Mouse (Mus musculus) lung, postnatal 0 days (tissue): ENCODE measurements around the gene Engase. TPM values are rescaled to one million over a fixed set of nuclear protein-coding genes. Genes with fewer than 3 reads are reported as not detected.

Experiments used
- ATAC-seq: fragments of 200-750 bp; cut with Nextera tagmentation; 2 replicates; pipeline ENCODE4 v1.8.0; 2017; ENCODE audit warnings: moderate library complexity
- DNase-seq: peaks from one replicate; pipeline ENCODE4 v3.0.0-alpha.2; 2016; ENCODE audit warnings: low spot score
- H3K27ac ChIP-seq: fragments of 300-500 bp; sonication (generic); 2 replicates; pipeline ENCODE4 v1.5.1; 2014; ENCODE audit warnings: antibody characterized with exemption, mild to moderate bottlenecking, low read length, mixed read lengths
- H3K27me3 ChIP-seq: fragments of 300-500 bp; sonication (generic); replicated peaks from 2 replicates; pipeline ENCODE4 v1.6.1; 2014; ENCODE audit warnings: low read length, mixed read lengths; ENCODE audit not compliant: insufficient read depth
- H3K36me3 ChIP-seq: fragments of 300-500 bp; sonication (generic); 2 replicates; pipeline ENCODE4 v1.6.1; 2014; ENCODE audit warnings: low read length, mixed read lengths; ENCODE audit not compliant: insufficient read depth
- H3K4me1 ChIP-seq: fragments of 300-500 bp; sonication (generic); 2 replicates; pipeline ENCODE4 v1.6.1; 2014; ENCODE audit warnings: antibody characterized with exemption, low read depth, low read length, mixed read lengths; ENCODE audit not compliant: insufficient read depth
- H3K4me2 ChIP-seq: fragments of 300-500 bp; sonication (generic); replicated peaks from 2 replicates; pipeline ENCODE4 v1.6.1; 2014; ENCODE audit warnings: low read depth, mild to moderate bottlenecking, low read length, moderate library complexity, mixed read lengths
- H3K4me3 ChIP-seq: fragments of 300-500 bp; sonication (generic); 2 replicates; pipeline ENCODE4 v1.5.1; 2014; ENCODE audit warnings: low read depth, low read length
- H3K9ac ChIP-seq: fragments of 300-500 bp; sonication (generic); replicated peaks from 2 replicates; pipeline ENCODE4 v1.6.1; 2014; ENCODE audit warnings: low read depth, mild to moderate bottlenecking
- H3K9me3 ChIP-seq: fragments of 300-500 bp; sonication (generic); 2 replicates; pipeline ENCODE4 v1.6.1; 2016; ENCODE audit warnings: low read length, mixed read lengths
- CTCF ChIP-seq: IDR thresholded peaks from 2 replicates; pipeline ENCODE4 v1.5.1; 2016; ENCODE audit warnings: antibody characterized with exemption, mild to moderate bottlenecking
- EP300 ChIP-seq: IDR thresholded peaks from 2 replicates; pipeline ENCODE4 v1.6.1; 2016; ENCODE audit warnings: antibody characterized with exemption, mild to moderate bottlenecking, control low read depth
- WGBS: fragments of 180-500 bp; shearing (Covaris S2); extraction: QIAGEN DNeasy Blood & Tissue Kit; methylation state at CpG from one replicate; pipeline ENCODE4 v1.1.7; 2014; 5-methylcytosine and 5-hydroxymethylcytosine counted together
- polyA plus RNA-seq: library from polyadenylated mRNA; unstranded; fragments of >200 nt; fragmentation: Nextera tagmentation; extraction: Ambion mirVana; gene quantifications from 2 replicates; pipeline ENCODE4 v1.2.1, GENCODE M21; 2015

Engase gene
- polyA plus RNA-seq, 1 experiment from 2014 or later: 4.7 TPM

GRCm38 (mm10) chr11:118451211-118451610 is 25.4 kb upstream of the Engase start:
- Histone ChIP-seq H3K27ac (no peak overlapping the region), H3K9ac (no peak overlapping the region), H3K4me2 (no peak overlapping the region), H3K36me3 (no peaks in the 10 kb centered on the region), H3K4me1 (no peaks in the 10 kb centered on the region), H3K27me3 (no peaks in the 10 kb centered on the region), H3K9me3 (no peaks in the 10 kb centered on the region), H3K4me3 (no peak overlapping the region)
- no peak for ATAC-seq
- no peak for DNase-seq
- TF ChIP-seq EP300 (no peak), CTCF (no peak)
- WGBS: 83% methylated on average over 6 of the region's 6 CpGs

GRCm38 (mm10) chr11:118452955-118453354 is 23.7 kb upstream of the Engase start:
- TF ChIP-seq CTCF: no peak
- no peak for TF ChIP-seq EP300
- Histone ChIP-seq H3K9me3 (no peaks in the 10 kb centered on the region), H3K4me3 (no peak overlapping the region), H3K9ac (no peak overlapping the region), H3K4me2 (no peak overlapping the region), H3K27ac (no peak overlapping the region), H3K27me3 (no peaks in the 10 kb centered on the region), H3K36me3 (no peaks in the 10 kb centered on the region), H3K4me1 (no peaks in the 10 kb centered on the region)
- no peak for DNase-seq
- WGBS: 79% methylated on average over 2 of the region's 2 CpGs
- no peak for ATAC-seq

- H3K4me2 ChIP-seq: no peak overlapping the region
- TF ChIP-seq CTCF (no peak), EP300 (no peak)
- H3K9me3 ChIP-seq: no peaks in the 10 kb centered on the region
- no peak overlapping the region for H3K9ac ChIP-seq
- H3K4me1 ChIP-seq: no peaks in the 10 kb centered on the region
- 60% methylated on average over 11 of the region's 11 CpGs for WGBS
- H3K36me3 ChIP-seq: no peaks in the 10 kb centered on the region
- DNase-seq: no peak
- no peak overlapping the region for H3K27ac ChIP-seq
- no peak overlapping the region for H3K4me3 ChIP-seq
- no peaks in the 10 kb centered on the region for H3K27me3 ChIP-seq
- no peak for ATAC-seq
Measured at GRCm38 (mm10) chr11:118453886-118454671, 22.6 kb upstream of the Engase start.

GRCm38 (mm10) chr11:118455788-118456187 is 20.8 kb upstream of the Engase start:
- no peak for TF ChIP-seq CTCF
- TF ChIP-seq EP300: no peak
- H3K9ac ChIP-seq: no peak overlapping the region
- no peak for DNase-seq
- no peaks in the 10 kb centered on the region for H3K9me3 ChIP-seq
- no peak for ATAC-seq
- H3K36me3 ChIP-seq: no peaks in the 10 kb centered on the region
- H3K27ac ChIP-seq: no peak overlapping the region
- WGBS: 59% methylated on average over 6 of the region's 6 CpGs
- no peak overlapping the region for H3K4me2 ChIP-seq
- H3K4me1 ChIP-seq: no peaks in the 10 kb centered on the region
- no peak overlapping the region for H3K4me3 ChIP-seq
- H3K27me3 ChIP-seq: no peaks in the 10 kb centered on the region

GRCm38 (mm10) chr11:118456937-118457336 is 19.7 kb upstream of the Engase start:
- no peak for TF ChIP-seq EP300
- no peak for TF ChIP-seq CTCF
- Histone ChIP-seq H3K4me3 (no peak overlapping the region), H3K4me1 (no peaks in the 10 kb centered on the region; the same call in 1 of the 2 replicates), H3K27ac (no peak overlapping the region), H3K4me2 (no peak overlapping the region), H3K36me3 (no peaks in the 10 kb centered on the region), H3K9me3 (no peaks in the 10 kb centered on the region), H3K27me3 (no peaks in the 10 kb centered on the region), H3K9ac (no peak overlapping the region)
- peak; percentile 40 for ATAC-seq
- DNase-seq: peak; percentile 42
- WGBS: 71% methylated on average over 11 of the region's 11 CpGs

GRCm38 (mm10) chr11:118459051-118459450 is 17.6 kb upstream of the Engase start:
- H3K27ac ChIP-seq: no peak overlapping the region
- H3K9ac ChIP-seq: no peak overlapping the region
- H3K4me2 ChIP-seq: no peak overlapping the region
- 30% methylated on average over 8 of the region's 8 CpGs for WGBS
- H3K9me3 ChIP-seq: no peaks in the 10 kb centered on the region
- ATAC-seq (peak; percentile 65), DNase-seq (peak; percentile 61)
- TF ChIP-seq EP300 (no peak), CTCF (no peak)
- H3K36me3 ChIP-seq: no peaks in the 10 kb centered on the region
- H3K4me3 ChIP-seq: no peak overlapping the region
- H3K4me1 ChIP-seq: no peaks in the 10 kb centered on the region; the same call in 1 of the 2 replicates
- no peaks in the 10 kb centered on the region for H3K27me3 ChIP-seq
